Mouse (Mus musculus) kidney, postnatal 14 days (tissue): ENCODE measurements around the gene Tspan11.

Experiments
- DNase-seq: peaks from one replicate; pipeline ENCODE4 v3.0.0; 2022; ENCODE audit warnings: mixed read lengths

The Tspan11 gene

DNA sequence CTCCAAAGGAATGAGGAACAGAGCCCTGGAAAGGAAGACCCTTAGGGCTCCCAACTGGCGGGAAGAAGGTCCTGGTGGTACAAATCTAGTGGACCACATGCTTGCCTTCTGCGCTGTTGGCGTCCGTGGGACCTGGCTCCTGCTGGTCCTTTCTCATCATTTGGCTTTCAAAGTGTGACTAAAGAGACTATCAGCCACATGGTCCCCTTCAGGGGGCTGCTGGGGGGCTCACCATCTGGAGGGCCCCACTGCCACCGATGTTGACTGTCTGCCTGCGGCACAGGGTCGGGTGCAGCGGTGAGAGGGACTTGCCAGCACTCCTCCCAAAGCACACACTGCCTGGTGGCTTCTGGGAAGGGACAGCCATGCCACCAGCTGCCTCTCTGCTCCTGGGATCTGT, 105.6 kb downstream of the Tspan11 start:
- no peak for DNase-seq

GRCm38 (mm10) chr6:127996928-127997327, 109.5 kb downstream of the Tspan11 start:
- DNase-seq, result no peak

- DNase-seq, result no peak
Measured at GRCm38 (mm10) chr6:127999118-127999517, 111.7 kb downstream of the Tspan11 start.

DNA sequence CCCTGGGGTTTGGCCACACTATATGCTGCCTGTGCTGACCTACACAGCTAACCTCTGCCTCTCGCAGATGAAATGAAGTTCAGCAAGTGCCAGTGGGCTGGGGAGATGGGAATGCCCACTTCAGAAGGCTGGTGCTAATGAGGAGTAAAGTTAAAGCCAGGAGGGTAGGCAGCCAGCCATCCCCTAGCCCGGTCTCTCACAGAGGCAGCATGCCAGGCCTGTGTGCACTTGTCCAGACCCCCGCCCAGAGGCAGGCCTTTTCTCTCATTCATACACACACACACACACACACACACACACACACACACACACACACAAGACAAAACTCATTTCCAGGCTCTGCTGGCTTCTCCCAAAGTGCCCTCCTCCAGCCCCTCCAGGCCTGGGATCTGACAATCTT, 113.4 kb downstream of the Tspan11 start:
- DNase-seq, result no peak

- no peak for DNase-seq
Measured at GRCm38 (mm10) chr6:128001587-128001986, 114.2 kb downstream of the Tspan11 start.

DNA sequence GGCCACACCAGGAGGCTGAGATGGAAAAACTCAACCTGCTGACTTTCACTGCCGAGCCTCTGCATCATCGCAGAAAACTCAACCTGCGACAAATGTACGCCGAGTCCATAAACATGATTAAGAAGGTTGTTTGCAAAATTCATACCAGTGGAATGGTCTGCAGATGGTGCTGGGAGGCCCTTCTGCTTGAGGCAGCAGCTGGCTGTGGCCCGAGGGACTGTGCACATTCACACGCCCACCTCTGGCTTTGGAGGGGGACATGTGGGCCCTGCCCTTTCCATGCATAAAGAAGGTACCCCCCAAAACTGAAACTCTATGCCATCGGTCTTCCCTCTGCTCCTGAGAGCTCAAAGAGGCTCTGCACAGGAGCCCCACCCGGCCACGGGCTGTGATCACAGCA, 114.7 kb downstream of the Tspan11 start:
- DNase-seq, result no peak

GRCm38 (mm10) chr6:128002667-128003066, 115.3 kb downstream of the Tspan11 start:
- no peak for DNase-seq

- DNase-seq, result no peak
Measured at GRCm38 (mm10) chr6:128003542-128003941, 116.2 kb downstream of the Tspan11 start.
